Mouse (Mus musculus) kidney, postnatal 14 days (tissue): ENCODE results near the gene Fcgr3.

Source experiments
- DNase-seq: peaks from one replicate; pipeline ENCODE4 v3.0.0; 2022; ENCODE audit warnings: mixed read lengths

Fcgr3 gene

DNA sequence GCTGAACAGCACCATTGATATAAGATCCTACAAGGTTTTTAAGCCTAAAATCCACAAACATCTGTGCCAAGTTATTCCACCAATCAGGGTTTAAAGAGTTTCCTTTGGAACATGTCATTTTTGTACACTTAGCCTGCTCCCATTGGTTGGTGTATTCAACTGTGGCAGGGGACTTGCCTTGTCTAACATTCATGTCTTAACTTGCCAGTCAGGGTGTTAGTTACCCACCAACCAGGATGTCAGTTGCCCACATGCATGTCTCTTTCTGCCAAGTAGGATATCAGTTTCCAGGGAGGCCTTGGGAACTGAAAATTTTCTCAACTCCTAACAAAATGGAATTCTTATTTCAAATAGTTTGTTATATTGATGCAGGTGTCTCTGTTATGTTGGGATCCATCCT lies 59.1 kb downstream of the Fcgr3 start:
- no peak for DNase-seq

DNA sequence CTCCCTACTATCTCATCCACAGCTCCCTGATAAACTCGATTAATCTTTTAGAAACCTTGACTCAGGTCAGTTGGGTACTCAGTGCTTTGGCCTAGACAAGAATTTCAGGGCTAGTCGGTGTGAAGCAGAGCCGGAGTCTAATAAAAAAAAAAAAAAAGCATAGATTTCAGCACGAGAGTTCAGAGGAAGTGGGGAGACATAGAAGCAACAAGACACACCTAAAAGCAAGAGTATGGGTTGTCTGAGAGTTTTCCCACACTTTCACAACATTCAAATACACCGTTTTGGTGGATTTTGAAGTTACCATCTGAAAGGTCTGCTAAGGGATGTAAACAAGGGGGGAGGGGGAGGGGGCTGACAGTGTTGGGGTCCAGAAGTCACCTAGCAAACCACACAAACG lies 59.7 kb downstream of the Fcgr3 start:
- DNase-seq, result no peak
